Mouse (Mus musculus) lung, adult 2 months (tissue): ENCODE data around the gene Slc6a17. TPM values are rescaled to one million over a fixed set of nuclear protein-coding genes. Genes with fewer than 3 reads are reported as not detected.

ENCODE experiments used
- DNase-seq: peaks from one replicate; pipeline ENCODE4 v3.0.0; 2022
- H3K4me1 ChIP-seq: fragments of 200-500 bp; 2 replicates; pipeline ENCODE4 v1.6.1; 2011; ENCODE audit warnings: low read length; ENCODE audit not compliant: control insufficient read depth, insufficient read depth
- H3K4me3 ChIP-seq: fragments of 200-500 bp; replicated peaks from 2 replicates; pipeline ENCODE3; 2011; ENCODE audit warnings: low read depth, mild to moderate bottlenecking, control low read depth, low read length; ENCODE audit errors: extremely low read depth
- CTCF ChIP-seq: fragments of 200-500 bp; IDR thresholded peaks from 2 replicates; pipeline ENCODE4 v1.5.1; 2011; ENCODE audit warnings: mild to moderate bottlenecking, low read length, control low read depth; ENCODE audit not compliant: insufficient read depth
- POLR2A ChIP-seq: fragments of 200-500 bp; IDR thresholded peaks from 2 replicates; pipeline ENCODE4 v1.6.1; 2011; ENCODE audit warnings: low read depth, mild to moderate bottlenecking, control low read depth, low read length, borderline replicate concordance; ENCODE audit errors: extremely low read depth
- WGBS: fragments of 180-500 bp; shearing (Covaris S2); methylation state at CpG from one replicate; pipeline ENCODE4 v1.1.7; 2018; 5-methylcytosine and 5-hydroxymethylcytosine counted together
- polyA plus RNA-seq: library from polyadenylated mRNA; depleted of rRNA; stranded (reverse); fragments of >200 nt; gene quantifications from 2 replicates; pipeline ENCODE4 v1.2.3, GENCODE M21; 2012

Gene Slc6a17
- polyA plus RNA-seq, 1 experiment, result 1.5 TPM

DNA sequence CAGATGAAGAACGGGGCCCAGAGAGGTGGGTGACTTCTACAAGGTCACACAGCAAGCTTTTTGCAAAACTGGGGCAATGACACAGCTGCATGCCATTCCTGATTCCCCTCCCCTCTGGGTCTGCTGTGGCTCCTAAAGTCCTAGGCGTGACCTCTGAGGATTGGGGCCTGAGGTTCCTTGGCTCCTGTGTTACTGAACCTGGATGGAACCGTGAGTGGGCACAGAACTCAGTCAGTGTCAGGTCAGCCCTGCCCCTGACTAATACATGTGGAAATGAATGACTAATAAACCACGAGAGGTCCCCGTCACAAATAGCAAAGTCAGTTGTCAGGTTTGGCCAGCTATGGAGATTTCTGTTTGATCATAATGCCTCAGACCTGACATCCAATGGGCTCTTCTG lies 11.4 kb upstream of the Slc6a17 start:
- H3K4me3 ChIP-seq, result no peak overlapping the region
- 72% methylated on average over 5 of the region's 5 CpGs for WGBS
- no peak for DNase-seq
- no peaks in the 10 kb centered on the region for H3K4me1 ChIP-seq
- TF ChIP-seq CTCF, result no peak
- no peak for TF ChIP-seq POLR2A

DNA sequence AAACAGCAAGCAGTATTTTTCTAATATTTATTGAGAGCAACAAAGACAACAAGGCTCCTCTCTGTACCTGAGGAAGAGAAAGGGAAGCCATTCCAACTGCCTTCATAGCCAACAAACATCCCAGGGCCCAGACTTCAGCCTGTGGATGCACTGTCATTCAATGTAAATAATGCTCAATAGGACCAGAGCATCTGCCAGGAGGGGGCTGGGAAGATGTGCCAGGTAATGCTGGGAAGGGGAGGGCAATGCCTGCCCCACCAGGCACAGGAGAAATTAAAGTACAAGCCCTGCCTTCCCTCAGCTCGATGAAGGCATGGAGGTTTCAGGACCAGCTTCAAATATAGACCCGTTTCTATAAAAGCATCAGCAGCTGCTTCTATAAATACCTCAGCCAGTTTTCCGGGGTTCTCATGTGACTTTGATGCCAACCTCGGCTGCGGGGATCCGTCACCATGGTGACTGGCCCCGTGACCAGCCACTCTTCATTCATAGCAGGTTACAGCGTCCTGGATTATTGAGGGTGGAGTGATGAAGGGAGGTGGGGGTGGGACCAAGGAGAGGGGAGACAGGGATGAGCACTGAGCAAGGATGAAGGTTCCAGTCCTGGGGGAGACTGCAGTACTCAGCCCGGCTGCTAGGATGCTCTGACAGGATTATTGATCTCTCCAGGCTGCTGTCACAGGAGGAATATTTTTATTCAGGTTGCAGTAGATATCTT lies 10.7 kb upstream of the Slc6a17 start:
- DNase-seq, result no peak
- 24% methylated on average over 9 of the region's 9 CpGs for WGBS
- TF ChIP-seq CTCF, result no peak
- no peak for TF ChIP-seq POLR2A

DNA sequence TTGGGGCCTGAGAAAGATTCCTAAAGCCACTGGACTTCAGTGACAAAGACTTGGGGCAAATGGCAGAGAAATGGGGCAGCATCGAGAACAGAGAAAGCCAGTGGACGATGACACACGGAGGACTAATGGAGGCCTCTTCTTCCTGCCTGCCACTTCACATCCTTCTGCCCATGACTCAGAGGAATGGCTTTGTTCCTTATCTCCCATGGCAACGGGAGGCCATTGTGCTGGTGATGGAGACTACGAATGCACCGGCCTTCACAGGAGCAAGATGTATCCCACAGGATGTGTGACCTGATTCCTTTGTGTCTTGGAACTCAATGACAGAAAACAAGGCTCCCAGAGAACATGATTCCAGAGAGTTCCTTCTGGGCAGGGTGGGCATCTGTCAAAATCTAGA lies 6.7 kb upstream of the Slc6a17 start:
- DNase-seq, result no peak
- H3K4me3 ChIP-seq, result no peak overlapping the region
- H3K4me1 ChIP-seq, result no peaks in the 10 kb centered on the region
- no peak for TF ChIP-seq CTCF
- WGBS, result 44% methylated on average over 6 of the region's 6 CpGs

More for the DNA sequence above, 10.7 kb upstream of the Slc6a17 start:
- H3K4me1 ChIP-seq, result no peaks in the 10 kb centered on the region
- no peak overlapping the region for H3K4me3 ChIP-seq

DNA sequence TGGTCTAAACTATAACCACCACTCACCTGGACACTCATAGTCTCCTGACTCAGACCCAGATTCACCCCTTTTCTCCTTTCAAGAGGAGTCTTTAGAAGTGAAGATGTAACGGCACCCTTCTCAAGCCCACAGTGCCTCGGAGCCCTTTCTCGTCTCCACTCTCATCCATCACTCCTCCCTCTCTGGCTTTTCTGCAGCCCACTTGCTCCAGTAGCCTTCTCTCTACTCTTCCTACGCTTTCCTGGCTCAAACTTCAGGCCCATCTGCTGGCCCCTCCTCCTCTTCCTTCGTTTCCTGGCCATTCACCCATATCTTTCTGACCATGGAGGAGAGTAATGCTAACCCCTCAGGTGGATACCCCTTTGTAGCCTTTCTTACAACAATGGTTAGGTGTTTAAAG lies 3.1 kb upstream of the Slc6a17 start:
- TF ChIP-seq CTCF (no peak), POLR2A (no peak)
- Histone ChIP-seq H3K4me1 (no peaks in the 10 kb centered on the region), H3K4me3 (no peak overlapping the region)
- DNase-seq, result no peak
- WGBS, result 70% methylated on average over 5 of the region's 5 CpGs

DNA sequence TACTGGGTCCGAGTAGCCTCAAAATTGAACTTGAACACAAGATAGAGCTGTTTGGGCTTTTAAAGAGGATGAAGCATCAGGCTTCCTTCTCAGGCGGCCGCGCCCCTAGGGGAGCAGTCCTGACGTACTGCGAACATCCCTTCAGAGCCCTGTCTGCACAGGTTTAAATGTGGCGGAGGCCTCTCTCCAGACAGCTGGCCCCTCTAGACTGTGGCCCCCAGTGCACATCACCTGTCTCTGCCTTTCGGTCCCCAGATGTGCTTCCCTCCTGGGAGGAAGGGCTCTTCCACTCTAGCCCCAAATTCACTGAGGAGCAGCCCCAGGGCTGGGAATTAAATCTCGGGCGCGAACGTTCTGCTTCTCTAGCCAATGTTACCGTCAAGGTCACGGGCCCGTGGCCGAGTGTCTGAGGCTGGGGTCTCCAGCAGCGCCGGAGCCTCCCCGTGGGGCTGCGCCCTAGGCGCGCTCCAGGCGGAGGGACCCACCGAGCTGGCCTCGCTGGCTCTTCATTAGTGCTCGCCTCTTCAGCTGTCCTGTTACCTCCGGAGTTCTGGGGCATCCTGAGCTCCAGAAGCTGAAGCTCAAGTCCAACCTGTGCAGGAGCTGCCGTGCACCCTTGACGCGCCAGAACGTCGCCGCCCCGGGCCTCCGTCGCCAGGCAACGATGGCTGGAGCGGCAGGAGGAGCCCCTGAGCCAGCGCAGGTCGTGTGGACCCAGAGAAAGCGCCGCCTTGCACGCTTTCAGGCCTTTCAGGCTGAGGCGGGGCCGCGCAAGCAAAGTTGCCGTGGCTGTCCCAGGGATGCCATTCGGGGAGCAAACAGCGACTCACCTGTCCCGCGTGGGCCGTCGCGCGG lies 815 bp downstream of the Slc6a17 start:
- WGBS, result 8% methylated on average over 55 of the region's 55 CpGs
- Histone ChIP-seq H3K4me1 (no peaks in the 10 kb centered on the region), H3K4me3 (no peak overlapping the region)
- DNase-seq, result no peak
- TF ChIP-seq CTCF (no peak), POLR2A (no peak)

DNA sequence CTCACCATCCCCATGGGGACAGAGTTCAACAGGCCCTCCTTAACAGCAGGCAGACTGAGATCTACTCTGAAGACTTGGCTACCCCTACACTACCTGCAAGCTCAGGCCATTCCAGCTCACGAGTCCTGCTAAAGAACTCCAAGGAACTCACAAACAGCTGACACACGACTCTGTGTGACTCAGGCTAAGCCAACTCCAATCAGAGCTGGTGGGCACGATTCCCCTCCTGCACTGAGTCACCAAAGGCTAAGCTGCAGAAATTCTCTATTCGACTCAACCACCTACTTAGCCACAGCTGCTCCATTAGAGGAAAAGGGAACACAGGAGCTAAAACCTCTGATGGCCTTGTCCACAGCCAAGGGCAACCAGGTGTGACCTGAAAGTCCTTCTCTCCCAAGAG lies 1.8 kb downstream of the Slc6a17 start:
- H3K4me3 ChIP-seq, result no peak overlapping the region
- H3K4me1 ChIP-seq, result no peaks in the 10 kb centered on the region
- 76% methylated on average over 4 of the region's 4 CpGs for WGBS
- DNase-seq, result no peak
- TF ChIP-seq CTCF (no peak), POLR2A (no peak)

DNA sequence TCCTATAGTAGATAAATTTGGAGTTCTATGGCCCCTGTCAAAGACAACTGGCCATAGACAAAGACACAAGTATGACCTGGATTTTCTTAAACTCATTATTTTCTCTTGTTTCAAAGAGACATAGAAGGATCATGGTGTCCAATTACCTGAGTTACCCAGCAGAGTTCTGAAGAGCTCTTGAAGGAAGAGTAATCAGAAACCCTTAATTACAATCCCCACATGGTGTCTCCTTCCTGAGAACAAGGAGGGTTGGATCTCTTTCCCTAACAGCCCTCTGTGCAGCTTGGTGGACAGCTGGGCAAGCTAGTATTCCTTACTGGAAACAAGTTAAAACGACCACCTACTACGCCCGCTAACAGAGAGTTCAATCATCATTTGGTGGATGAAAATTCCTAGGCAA lies 6.4 kb downstream of the Slc6a17 start:
- no peak for DNase-seq
- H3K4me3 ChIP-seq, result no peak overlapping the region
- 84% methylated on average over 3 of the region's 3 CpGs for WGBS
- H3K4me1 ChIP-seq, result no peaks in the 10 kb centered on the region
- TF ChIP-seq CTCF, result no peak
- no peak for TF ChIP-seq POLR2A

DNA sequence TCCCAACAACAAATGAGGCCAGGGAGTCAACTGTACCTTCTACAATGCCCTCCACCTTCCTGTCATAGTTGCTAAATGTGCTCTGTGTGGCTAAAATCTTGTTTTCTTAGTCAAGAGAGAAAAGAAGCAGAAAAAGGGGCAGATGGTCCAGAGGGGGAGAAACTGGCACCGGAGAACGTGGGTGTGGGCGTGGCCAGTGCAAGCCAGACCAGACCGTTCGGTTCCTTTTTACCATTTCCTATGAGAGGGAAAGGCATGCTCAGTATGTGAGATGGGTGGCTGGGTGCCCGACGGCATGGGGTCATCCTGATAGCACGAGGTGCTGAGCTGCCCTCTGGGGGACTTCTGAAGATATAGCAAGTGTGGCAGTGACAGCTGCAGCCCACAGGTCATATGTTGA lies 9.1 kb downstream of the Slc6a17 start:
- Histone ChIP-seq H3K4me1 (no peaks in the 10 kb centered on the region), H3K4me3 (no peak overlapping the region)
- no peak for TF ChIP-seq CTCF
- no peak for TF ChIP-seq POLR2A
- DNase-seq, result no peak
- WGBS, result 43% methylated on average over 8 of the region's 8 CpGs

DNA sequence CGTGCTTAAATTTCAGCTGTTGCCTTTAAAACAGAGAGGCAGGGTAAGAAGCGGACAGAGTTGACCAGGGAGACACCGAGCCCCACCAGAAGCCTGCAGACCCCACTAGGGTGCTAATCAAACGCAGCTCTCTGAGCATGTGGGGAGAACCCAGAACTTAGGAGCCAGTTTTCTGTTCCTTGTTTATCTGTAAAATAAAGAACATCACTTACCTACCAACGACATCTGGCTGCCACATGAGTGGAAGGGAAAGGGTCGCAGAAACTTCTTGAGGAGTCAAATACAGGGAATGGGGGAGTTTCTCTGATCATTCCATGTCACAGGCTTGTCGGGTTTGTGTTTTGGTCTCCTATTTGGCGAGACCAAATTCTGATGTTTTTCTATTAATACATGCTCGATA lies 9.9 kb downstream of the Slc6a17 start:
- Histone ChIP-seq H3K4me1 (no peaks in the 10 kb centered on the region), H3K4me3 (no peak overlapping the region)
- no peak for DNase-seq
- WGBS, result 86% methylated on average over 9 of the region's 9 CpGs
- TF ChIP-seq CTCF (no peak), POLR2A (no peak)

DNA sequence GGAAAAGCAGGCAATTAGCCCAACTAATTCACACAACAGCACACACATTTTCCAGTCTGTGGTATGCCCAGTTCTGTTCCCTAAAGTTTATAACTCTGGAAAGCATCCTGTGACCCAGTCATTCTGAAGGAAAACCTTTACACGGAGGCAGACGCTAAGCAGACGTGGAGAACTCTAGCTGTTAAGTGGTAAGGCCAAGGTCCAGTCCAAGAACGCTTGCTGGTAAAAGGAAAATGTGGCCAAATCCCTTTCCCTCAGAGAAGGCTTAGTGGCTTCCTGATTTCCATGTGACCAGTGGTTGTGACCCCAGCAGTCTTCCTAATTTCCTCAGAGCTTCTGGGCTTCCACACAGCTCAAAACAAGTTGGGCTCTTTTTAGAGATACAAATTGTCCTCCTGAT lies 11.3 kb downstream of the Slc6a17 start:
- TF ChIP-seq CTCF (no peak), POLR2A (no peak)
- WGBS, result 86% methylated on average over 4 of the region's 4 CpGs
- no peaks in the 10 kb centered on the region for H3K4me1 ChIP-seq
- H3K4me3 ChIP-seq, result no peak overlapping the region
- no peak for DNase-seq
